Mouse (Mus musculus) thymus, adult 2 months (tissue): ENCODE measurements at regions not wholly inside any gene's neighbourhood (a gene's known extent, or its start where the extent isn't known, plus 50 kb on each side); places are given as distances from the start of the nearest gene placed in this dataset.

Source experiments
- CTCF ChIP-seq: fragments of 200-500 bp; IDR thresholded peaks from 2 replicates; pipeline ENCODE4 v1.5.1; 2012; ENCODE audit warnings: mild to moderate bottlenecking, control low read depth, low read length, moderate library complexity, borderline replicate concordance; ENCODE audit not compliant: control insufficient read depth, poor library complexity, insufficient read depth; ENCODE audit errors: extremely low read depth
- POLR2A ChIP-seq: fragments of 200-500 bp; IDR thresholded peaks from 2 replicates; pipeline ENCODE4 v1.6.1; 2012; ENCODE audit warnings: mild to moderate bottlenecking, low read length, control low read depth, moderate library complexity; ENCODE audit not compliant: control insufficient read depth, poor library complexity, insufficient read depth; ENCODE audit errors: extremely low read depth

- TF ChIP-seq CTCF, result no peak
- TF ChIP-seq POLR2A, result no peak
These were observed 100.5 kb downstream of the Gm5426 start for GRCm38 (mm10) chr10:96236777-96237373.
